Mouse (Mus musculus): ENCODE results near the gene Nrip1. TPM values are rescaled to one million over a fixed set of nuclear protein-coding genes. Genes with fewer than 3 reads are reported as not detected.

Gene Nrip1
- 29.4 and 30.6 TPM in 2 replicates for polyA plus RNA-seq (2014; fragmentation: Nextera tagmentation; extraction: Ambion mirVana)

DNA sequence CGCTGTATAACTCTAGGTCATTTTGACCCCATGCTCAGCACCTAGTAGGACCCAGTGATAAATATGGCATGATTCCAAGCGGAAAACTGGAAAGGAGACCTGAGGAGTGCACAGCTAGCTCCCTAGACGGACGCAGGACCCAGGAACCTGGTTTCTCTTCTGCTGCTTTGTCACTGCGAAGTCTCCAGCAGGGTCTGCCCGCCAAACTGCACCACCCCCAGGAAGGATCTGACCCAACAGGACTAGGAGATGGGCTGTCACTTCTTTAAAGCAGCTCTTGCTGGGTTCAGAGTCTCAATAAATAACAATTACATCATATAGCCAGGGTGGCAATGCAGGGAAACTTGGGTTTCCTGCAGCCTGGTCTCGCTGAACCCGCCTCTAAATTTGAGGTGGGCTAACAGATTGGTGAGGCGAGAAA is at the start of gene Nrip1:
TSS of gene Nrip1 (minus strand) at position 157 of the 421 bp plus-strand sequence.
- Histone ChIP-seq H3K4me2 (ENCODE audit: low read depth, low read length, severe bottlenecking) (peak within 1 kb of the TSS; percentile 70), H3K27ac (ENCODE audit: low read depth, low read length) (peak within 1 kb of the TSS; percentile 95), H3K27me3 (ENCODE audit: control insufficient read depth, insufficient read depth, low read length) (no peaks in the 10 kb centered on the region), H3K36me3 (ENCODE audit: control insufficient read depth, insufficient read depth, low read length) (no peaks in the 10 kb centered on the region), H3K4me3 (ENCODE audit: low read depth, low read length) (peak within 1 kb of the TSS; percentile 85), H3K9me3 (ENCODE audit: control insufficient read depth, low read length) (no peaks in the 10 kb centered on the region), H3K4me1 (replicated peaks; ENCODE audit: control insufficient read depth, insufficient read depth, low read length) (peaks cover 2% of the 10 kb centered on the region; the same call in 1 of the 2 replicates), H3K9ac (ENCODE audit: low read length) (peak within 1 kb of the TSS; percentile 91)
- DNase-seq (ENCODE audit: low spot score) (peak; percentile 74), ATAC-seq (replicated peaks; ENCODE audit: low FRiP score) (peak; percentile 11)
- 0% methylated on average over 9 of the region's 9 CpGs for WGBS

DNA sequence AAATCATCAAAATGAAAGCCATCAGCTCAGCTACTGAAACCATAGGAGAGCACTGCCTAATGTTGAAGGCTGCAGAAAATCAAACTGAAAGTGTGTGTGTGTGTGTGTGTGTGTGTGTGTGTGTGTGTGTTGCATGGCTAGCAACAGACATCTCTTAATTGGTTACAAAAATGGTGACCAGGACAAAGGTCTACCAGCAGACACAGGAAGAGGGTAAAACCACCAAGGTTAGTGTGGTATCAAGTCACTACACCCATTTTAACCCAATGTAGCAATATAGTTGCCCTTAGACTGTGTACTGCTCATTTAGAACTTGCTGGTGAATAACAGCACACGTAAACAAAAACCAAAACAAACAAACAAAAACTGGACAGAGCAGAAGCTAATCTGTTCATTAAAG is 48.9 kb upstream of the Nrip1 start:
- H3K4me3 ChIP-seq (ENCODE audit: low read depth, low read length), result no peak overlapping the region
- DNase-seq (ENCODE audit: low spot score) (no peak), ATAC-seq (replicated peaks; ENCODE audit: low FRiP score) (no peak)
- no peaks in the 10 kb centered on the region for H3K9me3 ChIP-seq (ENCODE audit: control insufficient read depth, low read length)
- no peak overlapping the region for H3K4me2 ChIP-seq (ENCODE audit: low read depth, low read length, severe bottlenecking)
- H3K36me3 ChIP-seq (ENCODE audit: control insufficient read depth, insufficient read depth, low read length), result no peaks in the 10 kb centered on the region
- 100% methylated on average over 1 of the region's 1 CpGs for WGBS
- H3K9ac ChIP-seq (ENCODE audit: low read length), result no peak overlapping the region
- no peak overlapping the region for H3K27ac ChIP-seq (ENCODE audit: low read depth, low read length)
- H3K27me3 ChIP-seq (ENCODE audit: control insufficient read depth, insufficient read depth, low read length), result no peaks in the 10 kb centered on the region
- H3K4me1 ChIP-seq (replicated peaks; ENCODE audit: control insufficient read depth, insufficient read depth, low read length), result no peaks in the 10 kb centered on the region

- no peak overlapping the region for H3K4me2 ChIP-seq (ENCODE audit: low read depth, low read length, severe bottlenecking)
- DNase-seq (ENCODE audit: low spot score), result no peak
- ATAC-seq (replicated peaks; ENCODE audit: low FRiP score), result no peak
- no peaks in the 10 kb centered on the region for H3K4me1 ChIP-seq (replicated peaks; ENCODE audit: control insufficient read depth, insufficient read depth, low read length)
- WGBS, result 85% methylated on average over 8 of the region's 8 CpGs
- no peaks in the 10 kb centered on the region for H3K9me3 ChIP-seq (ENCODE audit: control insufficient read depth, low read length)
- H3K9ac ChIP-seq (ENCODE audit: low read length), result no peak overlapping the region
- no peak overlapping the region for H3K4me3 ChIP-seq (ENCODE audit: low read depth, low read length)
- H3K36me3 ChIP-seq (ENCODE audit: control insufficient read depth, insufficient read depth, low read length), result no peaks in the 10 kb centered on the region
- H3K27me3 ChIP-seq (ENCODE audit: control insufficient read depth, insufficient read depth, low read length), result no peaks in the 10 kb centered on the region
- H3K27ac ChIP-seq (ENCODE audit: low read depth, low read length), result no peak overlapping the region
These were observed 46.2 kb upstream of the Nrip1 start for GRCm38 (mm10) chr16:76419849-76420248.

DNA sequence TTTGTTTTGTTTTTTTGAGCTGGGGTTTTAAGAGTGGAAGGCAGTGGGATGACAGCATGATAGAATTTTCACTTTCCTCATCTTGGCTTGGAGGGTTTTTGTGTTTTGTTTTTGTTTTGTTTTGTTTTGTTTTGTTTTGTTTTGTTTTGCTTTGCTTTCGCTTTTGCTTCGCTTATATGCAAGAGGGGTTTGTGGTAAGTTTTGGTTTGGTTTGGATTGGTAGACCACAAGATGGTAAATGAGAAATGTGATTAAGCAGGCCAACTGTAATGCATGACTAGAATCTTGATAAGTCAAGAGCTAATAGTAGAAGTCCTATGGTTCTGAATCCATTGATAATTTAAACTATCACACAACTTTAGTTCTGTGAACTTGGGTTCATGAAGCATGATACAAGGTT is 42.9 kb upstream of the Nrip1 start:
- Histone ChIP-seq H3K9me3 (ENCODE audit: control insufficient read depth, low read length) (no peaks in the 10 kb centered on the region), H3K27ac (ENCODE audit: low read depth, low read length) (no peak overlapping the region), H3K4me2 (ENCODE audit: low read depth, low read length, severe bottlenecking) (no peak overlapping the region), H3K27me3 (ENCODE audit: control insufficient read depth, insufficient read depth, low read length) (no peaks in the 10 kb centered on the region), H3K36me3 (ENCODE audit: control insufficient read depth, insufficient read depth, low read length) (no peaks in the 10 kb centered on the region), H3K9ac (ENCODE audit: low read length) (no peak overlapping the region), H3K4me3 (ENCODE audit: low read depth, low read length) (no peak overlapping the region), H3K4me1 (replicated peaks; ENCODE audit: control insufficient read depth, insufficient read depth, low read length) (no peaks in the 10 kb centered on the region)
- 94% methylated on average over 2 of the region's 2 CpGs for WGBS
- no peak for DNase-seq (ENCODE audit: low spot score)
- ATAC-seq (replicated peaks; ENCODE audit: low FRiP score), result no peak

DNA sequence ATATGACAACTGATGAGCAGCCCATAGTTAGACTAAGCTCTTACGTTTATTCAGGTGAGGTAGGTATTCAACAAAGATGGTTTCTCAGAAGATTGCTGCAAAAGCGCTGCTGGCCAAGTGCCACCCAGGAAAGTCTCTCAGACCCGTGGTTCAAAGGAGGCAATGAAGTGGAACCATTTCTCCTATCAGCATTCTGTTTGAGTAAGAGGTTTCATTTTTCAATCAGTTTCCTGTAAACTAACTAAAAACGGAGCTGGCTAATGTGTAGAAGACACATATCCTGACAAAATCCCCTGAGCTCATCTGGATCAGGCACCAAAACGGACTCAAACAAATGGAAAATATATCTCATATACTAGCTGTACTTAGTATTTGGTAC is 42.4 kb upstream of the Nrip1 start:
- Histone ChIP-seq H3K4me1 (replicated peaks; ENCODE audit: control insufficient read depth, insufficient read depth, low read length) (no peaks in the 10 kb centered on the region), H3K27ac (ENCODE audit: low read depth, low read length) (no peak overlapping the region), H3K36me3 (ENCODE audit: control insufficient read depth, insufficient read depth, low read length) (no peaks in the 10 kb centered on the region), H3K9ac (ENCODE audit: low read length) (no peak overlapping the region), H3K9me3 (ENCODE audit: control insufficient read depth, low read length) (no peaks in the 10 kb centered on the region), H3K4me2 (ENCODE audit: low read depth, low read length, severe bottlenecking) (no peak overlapping the region), H3K4me3 (ENCODE audit: low read depth, low read length) (no peak overlapping the region), H3K27me3 (ENCODE audit: control insufficient read depth, insufficient read depth, low read length) (no peaks in the 10 kb centered on the region)
- no peak for DNase-seq (ENCODE audit: low spot score)
- WGBS, result 74% methylated on average over 5 of the region's 5 CpGs
- no peak for ATAC-seq (replicated peaks; ENCODE audit: low FRiP score)

- Histone ChIP-seq H3K4me3 (ENCODE audit: low read depth, low read length) (no peak overlapping the region), H3K4me2 (ENCODE audit: low read depth, low read length, severe bottlenecking) (no peak overlapping the region), H3K27ac (ENCODE audit: low read depth, low read length) (no peak overlapping the region), H3K9me3 (ENCODE audit: control insufficient read depth, low read length) (no peaks in the 10 kb centered on the region), H3K36me3 (ENCODE audit: control insufficient read depth, insufficient read depth, low read length) (no peaks in the 10 kb centered on the region), H3K9ac (ENCODE audit: low read length) (no peak overlapping the region), H3K27me3 (ENCODE audit: control insufficient read depth, insufficient read depth, low read length) (no peaks in the 10 kb centered on the region), H3K4me1 (replicated peaks; ENCODE audit: control insufficient read depth, insufficient read depth, low read length) (no peaks in the 10 kb centered on the region)
- no peak for DNase-seq (ENCODE audit: low spot score)
- WGBS, result 91% methylated on average over 9 of the region's 9 CpGs
- ATAC-seq (replicated peaks; ENCODE audit: low FRiP score), result no peak
These were observed 41.9 kb upstream of the Nrip1 start for GRCm38 (mm10) chr16:76415407-76416059.

DNA sequence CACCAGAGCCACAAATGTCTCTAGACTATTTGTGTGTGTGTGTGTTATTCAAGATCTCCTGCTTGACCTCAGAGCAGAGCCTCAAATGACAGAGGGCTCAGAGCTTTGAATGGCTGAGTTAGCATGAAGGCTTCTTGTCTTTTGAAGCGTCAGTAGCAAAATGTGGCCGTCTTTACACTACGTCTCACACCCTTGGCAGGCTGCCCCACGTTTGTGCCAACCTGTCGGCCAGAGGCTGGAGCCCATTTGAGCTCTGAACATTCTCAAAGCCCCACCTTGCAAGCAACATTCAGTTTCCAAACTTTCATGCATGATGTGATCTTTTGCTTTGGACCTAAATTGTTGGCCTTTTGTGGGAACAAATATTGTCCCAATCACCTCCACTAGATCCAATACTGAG is 40.9 kb upstream of the Nrip1 start:
- Histone ChIP-seq H3K27ac (ENCODE audit: low read depth, low read length) (no peak overlapping the region), H3K9me3 (ENCODE audit: control insufficient read depth, low read length) (no peaks in the 10 kb centered on the region), H3K36me3 (ENCODE audit: control insufficient read depth, insufficient read depth, low read length) (no peaks in the 10 kb centered on the region), H3K4me1 (replicated peaks; ENCODE audit: control insufficient read depth, insufficient read depth, low read length) (no peaks in the 10 kb centered on the region), H3K4me3 (ENCODE audit: low read depth, low read length) (no peak overlapping the region), H3K4me2 (ENCODE audit: low read depth, low read length, severe bottlenecking) (no peak overlapping the region), H3K9ac (ENCODE audit: low read length) (no peak overlapping the region), H3K27me3 (ENCODE audit: control insufficient read depth, insufficient read depth, low read length) (no peaks in the 10 kb centered on the region)
- ATAC-seq (replicated peaks; ENCODE audit: low FRiP score) (no peak), DNase-seq (ENCODE audit: low spot score) (no peak)
- 77% methylated on average over 5 of the region's 5 CpGs for WGBS

- Histone ChIP-seq H3K9me3 (ENCODE audit: control insufficient read depth, low read length) (no peaks in the 10 kb centered on the region), H3K27ac (ENCODE audit: low read depth, low read length) (no peak overlapping the region), H3K27me3 (ENCODE audit: control insufficient read depth, insufficient read depth, low read length) (no peaks in the 10 kb centered on the region), H3K9ac (ENCODE audit: low read length) (no peak overlapping the region), H3K36me3 (ENCODE audit: control insufficient read depth, insufficient read depth, low read length) (no peaks in the 10 kb centered on the region), H3K4me1 (replicated peaks; ENCODE audit: control insufficient read depth, insufficient read depth, low read length) (no peaks in the 10 kb centered on the region), H3K4me2 (ENCODE audit: low read depth, low read length, severe bottlenecking) (no peak overlapping the region), H3K4me3 (ENCODE audit: low read depth, low read length) (no peak overlapping the region)
- DNase-seq (ENCODE audit: low spot score) (no peak), ATAC-seq (replicated peaks; ENCODE audit: low FRiP score) (no peak)
- 94% methylated on average over 8 of the region's 8 CpGs for WGBS
These were observed 40.0 kb upstream of the Nrip1 start for GRCm38 (mm10) chr16:76413581-76413980.

DNA sequence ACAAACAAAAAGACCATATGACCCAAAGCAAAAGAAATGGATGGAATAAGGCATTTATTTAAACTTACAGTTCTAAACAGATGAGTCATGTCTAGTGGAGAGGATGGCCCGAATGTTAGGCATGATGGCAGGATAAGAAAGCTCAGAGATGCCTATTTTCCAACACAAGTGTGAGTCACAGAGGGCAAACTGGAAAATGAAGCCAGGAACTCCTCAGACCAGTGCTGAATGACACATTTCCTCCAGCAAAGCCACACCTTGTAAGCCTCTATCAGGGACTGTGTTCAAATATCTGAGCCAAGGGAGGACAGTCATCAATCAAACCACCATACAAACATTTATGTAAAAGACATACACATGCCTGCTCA is 35.7 kb upstream of the Nrip1 start:
- no peak overlapping the region for H3K4me3 ChIP-seq (ENCODE audit: low read depth, low read length)
- no peak overlapping the region for H3K4me2 ChIP-seq (ENCODE audit: low read depth, low read length, severe bottlenecking)
- 88% methylated on average over 1 of the region's 1 CpGs for WGBS
- H3K9ac ChIP-seq (ENCODE audit: low read length), result no peak overlapping the region
- H3K9me3 ChIP-seq (ENCODE audit: control insufficient read depth, low read length), result no peaks in the 10 kb centered on the region
- ATAC-seq (replicated peaks; ENCODE audit: low FRiP score) (no peak), DNase-seq (ENCODE audit: low spot score) (no peak)
- no peaks in the 10 kb centered on the region for H3K27me3 ChIP-seq (ENCODE audit: control insufficient read depth, insufficient read depth, low read length)
- no peaks in the 10 kb centered on the region for H3K36me3 ChIP-seq (ENCODE audit: control insufficient read depth, insufficient read depth, low read length)
- no peak overlapping the region for H3K27ac ChIP-seq (ENCODE audit: low read depth, low read length)
- H3K4me1 ChIP-seq (replicated peaks; ENCODE audit: control insufficient read depth, insufficient read depth, low read length), result no peaks in the 10 kb centered on the region

All from forebrain, embryonic 11.5 days (tissue).